Mouse (Mus musculus): ENCODE measurements around the gene Dact2. TPM values are rescaled to one million over a fixed set of nuclear protein-coding genes. Genes with fewer than 3 reads are reported as not detected.

The Dact2 gene
- polyA plus RNA-seq, 1 experiment from 2014 or later, result 3.3 TPM

- Histone ChIP-seq H3K9me3 (replicated peaks; ENCODE audit: control insufficient read depth, low read length) (no peaks in the 10 kb centered on the region), H3K27ac (ENCODE audit: low read length) (no peak overlapping the region), H3K27me3 (ENCODE audit: control insufficient read depth, insufficient read depth, low read length) (no peaks in the 10 kb centered on the region), H3K4me2 (ENCODE audit: low read depth, low read length) (no peak overlapping the region; the same call in 1 of the 2 replicates), H3K9ac (ENCODE audit: low read length) (no peak overlapping the region; the same call in 1 of the 2 replicates), H3K36me3 (ENCODE audit: control insufficient read depth, insufficient read depth, low read length) (no peaks in the 10 kb centered on the region), H3K4me1 (ENCODE audit: control insufficient read depth, insufficient read depth, low read length) (peaks cover 34% of the 10 kb centered on the region), H3K4me3 (replicated peaks; ENCODE audit: low read length) (no peak overlapping the region)
- 16% methylated on average over 10 of the region's 10 CpGs for WGBS
- ATAC-seq (ENCODE audit: insufficient read depth, low FRiP score), result no peak; the same call in 1 of the 2 replicates
Measured at GRCm38 (mm10) chr17:14165332-14165876, 38.7 kb downstream of the Dact2 start.

- no peak for ATAC-seq (ENCODE audit: insufficient read depth, low FRiP score)
- no peak overlapping the region for H3K4me3 ChIP-seq (replicated peaks; ENCODE audit: low read length)
- H3K4me1 ChIP-seq (ENCODE audit: control insufficient read depth, insufficient read depth, low read length), result peaks cover 17% of the 10 kb centered on the region
- H3K9me3 ChIP-seq (replicated peaks; ENCODE audit: control insufficient read depth, low read length), result no peaks in the 10 kb centered on the region
- H3K27me3 ChIP-seq (ENCODE audit: control insufficient read depth, insufficient read depth, low read length), result no peaks in the 10 kb centered on the region
- no peak overlapping the region for H3K9ac ChIP-seq (ENCODE audit: low read length)
- H3K36me3 ChIP-seq (ENCODE audit: control insufficient read depth, insufficient read depth, low read length), result no peaks in the 10 kb centered on the region
- no peak overlapping the region for H3K27ac ChIP-seq (ENCODE audit: low read length)
- WGBS, result 89% methylated on average over 3 of the region's 3 CpGs
- no peak overlapping the region for H3K4me2 ChIP-seq (ENCODE audit: low read depth, low read length)
Measured at GRCm38 (mm10) chr17:14160846-14161245, 43.3 kb downstream of the Dact2 start.

- Histone ChIP-seq H3K9me3 (replicated peaks; ENCODE audit: control insufficient read depth, low read length) (no peaks in the 10 kb centered on the region), H3K27ac (ENCODE audit: low read length) (no peak overlapping the region), H3K27me3 (ENCODE audit: control insufficient read depth, insufficient read depth, low read length) (no peaks in the 10 kb centered on the region), H3K4me2 (ENCODE audit: low read depth, low read length) (no peak overlapping the region), H3K36me3 (ENCODE audit: control insufficient read depth, insufficient read depth, low read length) (no peaks in the 10 kb centered on the region), H3K4me1 (ENCODE audit: control insufficient read depth, insufficient read depth, low read length) (peaks cover 7% of the 10 kb centered on the region; the same call in 1 of the 2 replicates), H3K4me3 (replicated peaks; ENCODE audit: low read length) (no peak overlapping the region), H3K9ac (ENCODE audit: low read length) (no peak overlapping the region)
- no peak for ATAC-seq (ENCODE audit: insufficient read depth, low FRiP score)
- WGBS, result 26% methylated on average over 7 of the region's 7 CpGs
Measured at GRCm38 (mm10) chr17:14157779-14158195, 46.3 kb downstream of the Dact2 start.

Other genes starting within 250 kb of the Dact2 start
- not detected in 2 replicates for gene Gm7356, start 200.6 kb downstream of the Dact2 start, polyA plus RNA-seq (2015; fragmentation: Nextera tagmentation; extraction: Ambion mirVana)
- not detected in 2 replicates for gene Gm7358, start 144.8 kb downstream of the Dact2 start, polyA plus RNA-seq (2015; fragmentation: Nextera tagmentation; extraction: Ambion mirVana)
- 137 and 139 TPM in 2 replicates for gene Smoc2, start 75.2 kb upstream of the Dact2 start, polyA plus RNA-seq (2015; fragmentation: Nextera tagmentation; extraction: Ambion mirVana)

Measured in stomach, embryonic 16.5 days (tissue).